Mouse (Mus musculus) thymus, postnatal 36 days (tissue): ENCODE measurements around the gene Cxcl17.

ENCODE experiments used
- DNase-seq, 2 experiments: peaks; one replicate each; pipeline ENCODE4 v3.0.0; 2022; ENCODE audit warnings: mixed read lengths in 2 of 2

Gene Cxcl17

GRCm38 (mm10) chr7:25367632-25368293 is 44.9 kb downstream of the Cxcl17 start:
- DNase-seq, result peak; percentile 25 to 29

- no peak for DNase-seq
Observed at GRCm38 (mm10) chr7:25365937-25366625, 46.6 kb downstream of the Cxcl17 start.

GRCm38 (mm10) chr7:25363632-25364031 is 49.1 kb downstream of the Cxcl17 start:
- DNase-seq, result no peak

GRCm38 (mm10) chr7:25363151-25363550 is 49.5 kb downstream of the Cxcl17 start:
- no peak for DNase-seq

DNA sequence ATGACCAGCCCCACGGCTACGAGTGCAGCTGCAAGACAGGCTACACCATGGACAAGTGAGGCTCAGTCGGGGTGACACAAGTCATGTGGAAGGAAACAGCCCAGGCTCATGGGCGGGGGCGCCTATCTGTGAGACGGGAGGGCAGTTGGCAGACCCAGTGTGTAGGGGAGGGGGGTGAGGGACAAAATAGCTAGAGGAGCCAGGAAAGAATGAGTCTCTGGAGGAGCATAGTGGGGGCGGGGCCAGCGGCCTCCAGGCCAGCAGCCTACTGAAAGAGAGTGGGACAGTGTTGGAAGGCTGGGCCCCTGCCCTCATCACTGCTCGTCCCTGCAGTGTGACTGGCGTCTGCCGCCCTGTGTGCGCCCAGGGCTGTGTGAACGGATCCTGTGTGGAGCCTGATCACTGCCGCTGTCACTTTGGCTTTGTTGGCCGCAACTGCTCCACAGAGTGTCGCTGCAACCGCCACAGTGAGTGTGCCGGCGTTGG is 53.9 kb downstream of the Cxcl17 start:
- no peak for DNase-seq
